Comparison of ENCODE assay signal across 8 mouse cellular contexts in the genomic region with DNA sequence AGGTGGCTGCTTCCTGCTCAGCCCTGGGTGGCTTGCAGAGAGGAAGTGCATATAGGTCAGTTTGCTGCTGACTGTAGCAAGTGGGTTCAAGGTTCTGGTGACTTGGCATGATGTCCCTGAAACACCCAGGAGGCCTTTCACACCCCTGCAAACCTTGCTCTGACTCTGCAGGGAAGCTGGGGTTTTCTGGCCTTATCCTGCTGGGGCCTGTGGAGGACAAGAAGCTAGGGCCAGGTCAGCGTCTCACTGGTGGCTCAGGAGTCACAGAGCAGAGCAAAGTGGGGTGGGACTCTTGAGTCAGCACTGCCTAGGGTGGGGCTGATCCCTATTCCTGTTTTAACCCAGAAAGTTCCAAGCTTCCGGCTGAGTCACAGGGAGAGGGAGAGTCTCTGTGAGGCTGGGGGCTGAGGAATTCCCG. TPM values are rescaled to one million over a fixed set of nuclear protein-coding genes. Genes with fewer than 3 reads are reported as not detected.
DNase-seq lines count a peak whose midpoint lies in the region; ATAC-seq lines count a peak whose summit lies in the region.

No protein-coding gene starts in this region.

- DNase-seq in CD4-positive, CD25-positive, alpha-beta regulatory T cell, adult 2 months (ENCODE audit: low read depth, low spot score), result peak; percentile 45
- DNase-seq in urinary bladder, postnatal 14 days (ENCODE audit: low spot score), result peak; percentile 62
- no peak for DNase-seq in urinary bladder, adult 2 months (ENCODE audit: low spot score)
- DNase-seq in kidney, postnatal 36 days, result peak; percentile 72 to 84
- peak; percentile 26 for DNase-seq in yolk sac, embryonic 10.5 days (ENCODE audit: low spot score)
- DNase-seq in right cerebral cortex, postnatal 10 days (ENCODE audit: low spot score in 2 of 2), result no peak

- ATAC-seq in CD4-positive, CD25-positive, alpha-beta regulatory T cell, adult 4 months, result no peak
- no peak for ATAC-seq in frontal cortex, adult (ENCODE audit: low TSS enrichment)

RNA-seq across cellular contexts. Expression of gene Sema4b, which starts 20.7 kb away (rescaled TPM):
- polyA plus RNA-seq in CD4-positive, CD25-positive, alpha-beta regulatory T cell, adult 4 months (2017; shearing (Covaris generic)), result 10 to 100 TPM; 19.2 to 26.0 TPM
- 15.8 and 27.2 TPM in 2 replicates for polyA plus RNA-seq in urinary bladder, adult 2 months (2012; rRNA removed)

RNA-seq across cellular contexts. Expression of gene Cib1, which starts 25.3 kb away (rescaled TPM):
- polyA plus RNA-seq in CD4-positive, CD25-positive, alpha-beta regulatory T cell, adult 4 months (2017; shearing (Covaris generic)), result 10 to 100 TPM; 86.5 to 98.1 TPM
- 66.1 and 85.6 TPM in 2 replicates for polyA plus RNA-seq in urinary bladder, adult 2 months (2012; rRNA removed)

RNA-seq across cellular contexts. Expression of gene Gdpgp1, which starts 25.3 kb away (rescaled TPM):
- polyA plus RNA-seq in CD4-positive, CD25-positive, alpha-beta regulatory T cell, adult 4 months (2017; shearing (Covaris generic)), result 10 to 100 TPM in 1 of 2 experiments, 1 to 10 TPM in 1; 8.4 to 11.4 TPM
- polyA plus RNA-seq in urinary bladder, adult 2 months (2012; rRNA removed), result 2.2 and 2.6 TPM in 2 replicates

RNA-seq across cellular contexts. Expression of gene Ttll13, which starts 38.9 kb away (rescaled TPM):
- under 1 TPM in 1 of 2 experiments, not detected in 1; 0.94 TPM for polyA plus RNA-seq in CD4-positive, CD25-positive, alpha-beta regulatory T cell, adult 4 months (2017; shearing (Covaris generic))
- polyA plus RNA-seq in urinary bladder, adult 2 months (2012; rRNA removed), result 1.2 and 1.7 TPM in 2 replicates

RNA-seq across cellular contexts. Expression of gene Ngrn, which starts 53.7 kb away (rescaled TPM):
- 10 to 100 TPM; 28.9 to 34.0 TPM for polyA plus RNA-seq in CD4-positive, CD25-positive, alpha-beta regulatory T cell, adult 4 months (2017; shearing (Covaris generic))
- 41.7 and 54.9 TPM in 2 replicates for polyA plus RNA-seq in urinary bladder, adult 2 months (2012; rRNA removed)

Comparison
In these comparisons a context has a peak if more than half of its experiments do, and no peak if none do; other contexts are left out.
1. DNase-seq: peak in CD4-positive, CD25-positive, alpha-beta regulatory T cell, adult 2 months (single experiment), urinary bladder, postnatal 14 days (single experiment), kidney, postnatal 36 days (2 of 2) and yolk sac, embryonic 10.5 days (single experiment); none in urinary bladder, adult 2 months (single experiment) and right cerebral cortex, postnatal 10 days (0 of 2).